Mouse (Mus musculus) cortical plate, adult 2 months (tissue): ENCODE results near the gene Krt4.

Experiments used
- CTCF ChIP-seq: fragments of 200-500 bp; IDR thresholded peaks from 2 replicates; pipeline ENCODE4 v1.5.1; 2011; ENCODE audit warnings: mild to moderate bottlenecking, control low read depth, low read length; ENCODE audit not compliant: insufficient read depth; ENCODE audit errors: extremely low read depth
- POLR2A ChIP-seq: fragments of 200-500 bp; IDR thresholded peaks from 2 replicates; pipeline ENCODE4 v1.6.1; 2011; ENCODE audit warnings: mild to moderate bottlenecking, low read length, control low read depth; ENCODE audit not compliant: insufficient read depth; ENCODE audit errors: extremely low read depth

GRCm38 (mm10) chr15:101941948-101942347 is 17.4 kb upstream of the Krt4 start:
- no peak for TF ChIP-seq CTCF
- TF ChIP-seq POLR2A, result no peak
